Mouse (Mus musculus): ENCODE measurements around the gene Nipa1. TPM values are rescaled to one million over a fixed set of nuclear protein-coding genes. Genes with fewer than 3 reads are reported as not detected.
A peak's percentile ranks its signal among the peaks of the same experiment; 100 is the strongest.

The Nipa1 gene
- polyA plus RNA-seq (2015; fragmentation: Nextera tagmentation; extraction: Ambion mirVana) = 3.5 and 4.4 TPM in 2 replicates

GRCm38 (mm10) chr7:56019930-56020253 lies at the start of gene Nipa1:
TSS of gene Nipa1 (minus strand) at chr7:56019954.
- no peaks in the 10 kb centered on the region for H3K36me3 ChIP-seq (ENCODE audit: control insufficient read depth, insufficient read depth)
- H3K4me2 ChIP-seq (ENCODE audit: low read depth, low read length) = peak within 1 kb of the TSS; percentile 83
- H3K27ac ChIP-seq (ENCODE audit: low read length) = peak within 1 kb of the TSS; percentile 39; the same call in 1 of the 2 replicates
- H3K9me3 ChIP-seq (replicated peaks; ENCODE audit: control insufficient read depth, low read length) = no peaks in the 10 kb centered on the region
- peak within 1 kb of the TSS; percentile 67 for H3K4me3 ChIP-seq (ENCODE audit: low read length)
- no peak for ATAC-seq (replicated peaks; ENCODE audit: extremely low read depth, insufficient read depth, low FRiP score)
- H3K4me1 ChIP-seq (ENCODE audit: control insufficient read depth, insufficient read depth, low read length) = no peaks in the 10 kb centered on the region
- no peaks in the 10 kb centered on the region for H3K27me3 ChIP-seq (ENCODE audit: control insufficient read depth, insufficient read depth, low read length)
- 46% methylated on average over 3 of the region's 3 CpGs for WGBS
- H3K9ac ChIP-seq (ENCODE audit: low read length) = peak within 1 kb of the TSS; percentile 80

- H3K27ac ChIP-seq (ENCODE audit: low read length) = 0 out of 2 replicates have a peak overlapping the region, but pooled peaks have one; percentile 37
- ATAC-seq (replicated peaks; ENCODE audit: extremely low read depth, insufficient read depth, low FRiP score) = no peak
- H3K4me1 ChIP-seq (ENCODE audit: control insufficient read depth, insufficient read depth, low read length) = no peaks in the 10 kb centered on the region
- no peak overlapping the region for H3K9ac ChIP-seq (ENCODE audit: low read length)
- 93% methylated on average over 1 of the region's 1 CpGs for WGBS
- no peaks in the 10 kb centered on the region; the same call in 1 of the 2 replicates for H3K9me3 ChIP-seq (replicated peaks; ENCODE audit: control insufficient read depth, low read length)
- H3K4me2 ChIP-seq (ENCODE audit: low read depth, low read length) = no peak overlapping the region
- peaks cover 6% of the 10 kb centered on the region; the same call in 1 of the 2 replicates for H3K36me3 ChIP-seq (ENCODE audit: control insufficient read depth, insufficient read depth)
- no peaks in the 10 kb centered on the region for H3K27me3 ChIP-seq (ENCODE audit: control insufficient read depth, insufficient read depth, low read length)
- no peak overlapping the region for H3K4me3 ChIP-seq (ENCODE audit: low read length)
These were observed 46.9 kb upstream of the Nipa1 start for GRCm38 (mm10) chr7:56066634-56067033.

GRCm38 (mm10) chr7:56066136-56066535 lies 46.4 kb upstream of the Nipa1 start:
- Histone ChIP-seq H3K27me3 (ENCODE audit: control insufficient read depth, insufficient read depth, low read length) (no peaks in the 10 kb centered on the region), H3K4me2 (ENCODE audit: low read depth, low read length) (no peak overlapping the region), H3K9me3 (replicated peaks; ENCODE audit: control insufficient read depth, low read length) (no peaks in the 10 kb centered on the region; the same call in 1 of the 2 replicates), H3K27ac (ENCODE audit: low read length) (peak overlapping the region; percentile 37; the same call in 1 of the 2 replicates), H3K4me1 (ENCODE audit: control insufficient read depth, insufficient read depth, low read length) (no peaks in the 10 kb centered on the region), H3K9ac (ENCODE audit: low read length) (no peak overlapping the region), H3K36me3 (ENCODE audit: control insufficient read depth, insufficient read depth) (peaks cover 6% of the 10 kb centered on the region; the same call in 1 of the 2 replicates), H3K4me3 (ENCODE audit: low read length) (no peak overlapping the region)
- ATAC-seq (replicated peaks; ENCODE audit: extremely low read depth, insufficient read depth, low FRiP score) = peak; percentile 67
- 45% methylated on average over 2 of the region's 2 CpGs for WGBS

- H3K4me1 ChIP-seq (ENCODE audit: control insufficient read depth, insufficient read depth, low read length) = no peaks in the 10 kb centered on the region
- 95% methylated on average over 1 of the region's 1 CpGs for WGBS
- no peak overlapping the region for H3K4me2 ChIP-seq (ENCODE audit: low read depth, low read length)
- no peaks in the 10 kb centered on the region; the same call in 1 of the 2 replicates for H3K9me3 ChIP-seq (replicated peaks; ENCODE audit: control insufficient read depth, low read length)
- H3K36me3 ChIP-seq (ENCODE audit: control insufficient read depth, insufficient read depth) = peaks cover 6% of the 10 kb centered on the region; the same call in 1 of the 2 replicates
- H3K9ac ChIP-seq (ENCODE audit: low read length) = no peak overlapping the region
- H3K4me3 ChIP-seq (ENCODE audit: low read length) = no peak overlapping the region
- H3K27ac ChIP-seq (ENCODE audit: low read length) = no peak overlapping the region
- ATAC-seq (replicated peaks; ENCODE audit: extremely low read depth, insufficient read depth, low FRiP score) = no peak
- H3K27me3 ChIP-seq (ENCODE audit: control insufficient read depth, insufficient read depth, low read length) = no peaks in the 10 kb centered on the region
These were observed 45.1 kb upstream of the Nipa1 start for GRCm38 (mm10) chr7:56064876-56065275.

- 84% methylated on average over 3 of the region's 3 CpGs for WGBS
- ATAC-seq (replicated peaks; ENCODE audit: extremely low read depth, insufficient read depth, low FRiP score) = no peak
- Histone ChIP-seq H3K4me1 (ENCODE audit: control insufficient read depth, insufficient read depth, low read length) (peaks cover 8% of the 10 kb centered on the region), H3K27ac (ENCODE audit: low read length) (no peak overlapping the region), H3K36me3 (ENCODE audit: control insufficient read depth, insufficient read depth) (peaks cover 12% of the 10 kb centered on the region), H3K27me3 (ENCODE audit: control insufficient read depth, insufficient read depth, low read length) (no peaks in the 10 kb centered on the region), H3K4me3 (ENCODE audit: low read length) (no peak overlapping the region), H3K4me2 (ENCODE audit: low read depth, low read length) (no peak overlapping the region), H3K9ac (ENCODE audit: low read length) (no peak overlapping the region), H3K9me3 (replicated peaks; ENCODE audit: control insufficient read depth, low read length) (no peaks in the 10 kb centered on the region)
These were observed 35.6 kb upstream of the Nipa1 start for GRCm38 (mm10) chr7:56055338-56055737.

GRCm38 (mm10) chr7:56052996-56053395 lies 33.2 kb upstream of the Nipa1 start:
- Histone ChIP-seq H3K9me3 (replicated peaks; ENCODE audit: control insufficient read depth, low read length) (no peaks in the 10 kb centered on the region), H3K4me3 (ENCODE audit: low read length) (no peak overlapping the region), H3K27me3 (ENCODE audit: control insufficient read depth, insufficient read depth, low read length) (no peaks in the 10 kb centered on the region), H3K4me2 (ENCODE audit: low read depth, low read length) (no peak overlapping the region), H3K9ac (ENCODE audit: low read length) (no peak overlapping the region), H3K27ac (ENCODE audit: low read length) (no peak overlapping the region), H3K36me3 (ENCODE audit: control insufficient read depth, insufficient read depth) (peaks cover 12% of the 10 kb centered on the region), H3K4me1 (ENCODE audit: control insufficient read depth, insufficient read depth, low read length) (peaks cover 8% of the 10 kb centered on the region)
- ATAC-seq (replicated peaks; ENCODE audit: extremely low read depth, insufficient read depth, low FRiP score) = no peak

- Histone ChIP-seq H3K27me3 (ENCODE audit: control insufficient read depth, insufficient read depth, low read length) (no peaks in the 10 kb centered on the region), H3K27ac (ENCODE audit: low read length) (peak overlapping the region; percentile 93), H3K4me3 (ENCODE audit: low read length) (peak overlapping the region; percentile 90), H3K4me1 (ENCODE audit: control insufficient read depth, insufficient read depth, low read length) (peaks cover 8% of the 10 kb centered on the region), H3K4me2 (ENCODE audit: low read depth, low read length) (peak overlapping the region; percentile 81), H3K9ac (ENCODE audit: low read length) (peak overlapping the region; percentile 91), H3K36me3 (ENCODE audit: control insufficient read depth, insufficient read depth) (no peaks in the 10 kb centered on the region), H3K9me3 (replicated peaks; ENCODE audit: control insufficient read depth, low read length) (no peaks in the 10 kb centered on the region)
- peak; percentile 24 for ATAC-seq (replicated peaks; ENCODE audit: extremely low read depth, insufficient read depth, low FRiP score)
- under 1% methylated on average over 18 of the region's 18 CpGs for WGBS
These were observed 30.7 kb upstream of the Nipa1 start for GRCm38 (mm10) chr7:56050487-56050911.

GRCm38 (mm10) chr7:56049831-56050321 lies 30.1 kb upstream of the Nipa1 start, which contains the start of gene Herc2:
TSS of gene Herc2 (plus strand) at chr7:56050196.
- peak; percentile 100 for ATAC-seq (replicated peaks; ENCODE audit: extremely low read depth, insufficient read depth, low FRiP score)
- peak within 1 kb of the TSS; percentile 91 for H3K9ac ChIP-seq (ENCODE audit: low read length)
- H3K27me3 ChIP-seq (ENCODE audit: control insufficient read depth, insufficient read depth, low read length) = no peaks in the 10 kb centered on the region
- H3K4me3 ChIP-seq (ENCODE audit: low read length) = peak within 1 kb of the TSS; percentile 90
- peak within 1 kb of the TSS; percentile 93 for H3K27ac ChIP-seq (ENCODE audit: low read length)
- peaks cover 8% of the 10 kb centered on the region for H3K4me1 ChIP-seq (ENCODE audit: control insufficient read depth, insufficient read depth, low read length)
- H3K4me2 ChIP-seq (ENCODE audit: low read depth, low read length) = peak within 1 kb of the TSS; percentile 81
- no peaks in the 10 kb centered on the region for H3K36me3 ChIP-seq (ENCODE audit: control insufficient read depth, insufficient read depth)
- H3K9me3 ChIP-seq (replicated peaks; ENCODE audit: control insufficient read depth, low read length) = no peaks in the 10 kb centered on the region
- WGBS = under 1% methylated on average over 43 of the region's 47 CpGs

- no peak overlapping the region for H3K4me3 ChIP-seq (ENCODE audit: low read length)
- no peaks in the 10 kb centered on the region for H3K9me3 ChIP-seq (replicated peaks; ENCODE audit: control insufficient read depth, low read length)
- 73% methylated on average over 1 of the region's 1 CpGs for WGBS
- no peak overlapping the region for H3K9ac ChIP-seq (ENCODE audit: low read length)
- H3K4me1 ChIP-seq (ENCODE audit: control insufficient read depth, insufficient read depth, low read length) = peaks cover 8% of the 10 kb centered on the region
- no peak for ATAC-seq (replicated peaks; ENCODE audit: extremely low read depth, insufficient read depth, low FRiP score)
- H3K27ac ChIP-seq (ENCODE audit: low read length) = no peak overlapping the region
- no peak overlapping the region for H3K4me2 ChIP-seq (ENCODE audit: low read depth, low read length)
- H3K27me3 ChIP-seq (ENCODE audit: control insufficient read depth, insufficient read depth, low read length) = no peaks in the 10 kb centered on the region
- no peaks in the 10 kb centered on the region for H3K36me3 ChIP-seq (ENCODE audit: control insufficient read depth, insufficient read depth)
These were observed 27.4 kb upstream of the Nipa1 start for GRCm38 (mm10) chr7:56047178-56047577.
